Mouse (Mus musculus) embryonic fibroblast, embryonic 13.5 days (primary cell): ENCODE results near the gene Anxa10.

Experiments used
- CTCF ChIP-seq: IDR thresholded peaks from 2 replicates; pipeline ENCODE4 v1.5.1; 2011; ENCODE audit warnings: mild to moderate bottlenecking, control low read depth, low read length, moderate library complexity, borderline replicate concordance; ENCODE audit not compliant: insufficient read depth
- POLR2A ChIP-seq: IDR thresholded peaks from 2 replicates; pipeline ENCODE4 v1.6.1; 2011; ENCODE audit warnings: low read depth, mild to moderate bottlenecking, control low read depth, low read length, moderate library complexity

- TF ChIP-seq POLR2A (no peak), CTCF (no peak)
Measured at GRCm38 (mm10) chr8:62123098-62123497, at the start of gene Anxa10.
